Mouse (Mus musculus) inflammation-experienced regulatory T-cells (primary cell): Measurements from ENCODE around the gene Mbnl3. TPM values are rescaled to one million over a fixed set of nuclear protein-coding genes. Genes with fewer than 3 reads are reported as not detected.

ENCODE experiments used
- polyA plus RNA-seq, 2 experiments: library from polyadenylated mRNA; unstranded; fragments of 100-300 nt; shearing (Covaris generic); gene quantifications; one replicate each; pipeline ENCODE4 v1.2.1; 2017

Gene Mbnl3
- polyA plus RNA-seq: 10 to 100 TPM; 11.7 to 15.4 TPM

GRCm38 (mm10) chrX:51206432-51206831 lies at the start of gene Mbnl3:
TSS of gene Mbnl3 (minus strand) at chrX:51206532.

Other genes starting within 250 kb of the Mbnl3 start
- 10 to 100 TPM; 16.6 to 35.2 TPM for gene Rap2c, start 188.5 kb downstream of the Mbnl3 start, polyA plus RNA-seq